Mouse (Mus musculus): ENCODE measurements around the gene Hist1h4k. TPM values are rescaled to one million over a fixed set of nuclear protein-coding genes. Genes with fewer than 3 reads are reported as not detected.
"Not testable (repeated sequence)": the region's sequence is repeated elsewhere in the genome, so short reads cannot be mapped to it uniquely, and the experiment has no call there.

The Hist1h4k gene
- polyA plus RNA-seq, 1 experiment from 2014 or later: 1.1 TPM

GRCm38 (mm10) chr13:21787760-21788593 lies 37.7 kb upstream of the Hist1h4k start:
- H3K36me3 ChIP-seq (ENCODE audit: control insufficient read depth, insufficient read depth, low read length): no peaks in the 10 kb centered on the region
- peak overlapping the region; percentile 53; the same call in 1 of the 2 replicates for H3K27ac ChIP-seq (replicated peaks)
- peak overlapping the region; percentile 35 for H3K4me2 ChIP-seq (replicated peaks; ENCODE audit: low read depth)
- 32% methylated on average over 13 of the region's 21 CpGs for WGBS
- H3K4me3 ChIP-seq (ENCODE audit: low read depth, low read length): no peak overlapping the region
- no peak overlapping the region for H3K9ac ChIP-seq (ENCODE audit: low read length)
- DNase-seq (ENCODE audit: low spot score): no peak
- no peaks in the 10 kb centered on the region for H3K4me1 ChIP-seq (replicated peaks; ENCODE audit: control insufficient read depth, insufficient read depth)
- no peaks in the 10 kb centered on the region for H3K9me3 ChIP-seq (ENCODE audit: control insufficient read depth, low read length)
- TF ChIP-seq EP300 (optimal IDR thresholded peaks at IDR 0.05) (no peak), CTCF (IDR thresholded peaks at IDR 0.05; ENCODE audit: low read depth) (no peak)
- H3K27me3 ChIP-seq (ENCODE audit: control insufficient read depth, insufficient read depth, low read length): no peaks in the 10 kb centered on the region
- ATAC-seq (ENCODE audit: low FRiP score, low TSS enrichment): peak; percentile 50

GRCm38 (mm10) chr13:21786899-21787629 lies 36.8 kb upstream of the Hist1h4k start, which contains the start of the genes Hist1h2an and Hist1h2bp:
Hist1h2an (minus strand) TSS chr13:21787218.
Hist1h2bp (plus strand) TSS chr13:21787461.
- under 1% methylated on average over 35 of the region's 63 CpGs for WGBS
- peak within 1 kb of the TSS; percentile 38; the same call in 1 of the 2 replicates for H3K9ac ChIP-seq (ENCODE audit: low read length)
- ATAC-seq (ENCODE audit: low FRiP score, low TSS enrichment): peak; percentile 93

GRCm38 (mm10) chr13:21786189-21786898 lies 36.0 kb upstream of the Hist1h4k start:
- Histone ChIP-seq H3K4me3 (ENCODE audit: low read depth, low read length) (peak overlapping the region; percentile 28), H3K36me3 (ENCODE audit: control insufficient read depth, insufficient read depth, low read length) (no peaks in the 10 kb centered on the region), H3K9me3 (ENCODE audit: control insufficient read depth, low read length) (no peaks in the 10 kb centered on the region), H3K4me1 (replicated peaks; ENCODE audit: control insufficient read depth, insufficient read depth) (no peaks in the 10 kb centered on the region), H3K27ac (replicated peaks) (peak overlapping the region; percentile 70), H3K4me2 (replicated peaks; ENCODE audit: low read depth) (peak overlapping the region; percentile 49), H3K9ac (ENCODE audit: low read length) (peak overlapping the region; percentile 38; the same call in 1 of the 2 replicates), H3K27me3 (ENCODE audit: control insufficient read depth, insufficient read depth, low read length) (no peaks in the 10 kb centered on the region)
- WGBS: 5% methylated on average over 8 of the region's 8 CpGs
- DNase-seq (ENCODE audit: low spot score): no peak
- TF ChIP-seq EP300 (optimal IDR thresholded peaks at IDR 0.05) (no peak), CTCF (IDR thresholded peaks at IDR 0.05; ENCODE audit: low read depth) (no peak)
- ATAC-seq (ENCODE audit: low FRiP score, low TSS enrichment): no peak

More at GRCm38 (mm10) chr13:21786899-21787629, 36.8 kb upstream of the Hist1h4k start, which contains the start of the genes Hist1h2an and Hist1h2bp:
- not testable (repeated sequence) for H3K9me3 ChIP-seq (ENCODE audit: control insufficient read depth, low read length); H3K27me3 ChIP-seq (ENCODE audit: control insufficient read depth, insufficient read depth, low read length); H3K4me1 ChIP-seq (replicated peaks; ENCODE audit: control insufficient read depth, insufficient read depth); H3K36me3 ChIP-seq (ENCODE audit: control insufficient read depth, insufficient read depth, low read length)
- Histone ChIP-seq H3K4me2 (replicated peaks; ENCODE audit: low read depth) (peak within 1 kb of the TSS; percentile 50), H3K4me3 (ENCODE audit: low read depth, low read length) (peak within 1 kb of the TSS; percentile 28), H3K27ac (replicated peaks) (peak within 1 kb of the TSS; percentile 79)
- DNase-seq (ENCODE audit: low spot score): peak; percentile 85
- TF ChIP-seq EP300 (optimal IDR thresholded peaks at IDR 0.05): peak; percentile 40

GRCm38 (mm10) chr13:21784311-21784710 lies 34.0 kb upstream of the Hist1h4k start:
- WGBS: 31% methylated on average over 6 of the region's 6 CpGs
- Histone ChIP-seq H3K4me2 (replicated peaks; ENCODE audit: low read depth) (no peak overlapping the region), H3K4me1 (replicated peaks; ENCODE audit: control insufficient read depth, insufficient read depth) (no peaks in the 10 kb centered on the region), H3K36me3 (ENCODE audit: control insufficient read depth, insufficient read depth, low read length) (no peaks in the 10 kb centered on the region), H3K27me3 (ENCODE audit: control insufficient read depth, insufficient read depth, low read length) (no peaks in the 10 kb centered on the region), H3K9me3 (ENCODE audit: control insufficient read depth, low read length) (no peaks in the 10 kb centered on the region), H3K4me3 (ENCODE audit: low read depth, low read length) (no peak overlapping the region), H3K9ac (ENCODE audit: low read length) (no peak overlapping the region), H3K27ac (replicated peaks) (no peak overlapping the region; the same call in 1 of the 2 replicates)
- TF ChIP-seq EP300 (optimal IDR thresholded peaks at IDR 0.05) (no peak), CTCF (IDR thresholded peaks at IDR 0.05; ENCODE audit: low read depth) (no peak)
- DNase-seq (ENCODE audit: low spot score) (no peak), ATAC-seq (ENCODE audit: low FRiP score, low TSS enrichment) (no peak)

GRCm38 (mm10) chr13:21783734-21784161 lies 33.4 kb upstream of the Hist1h4k start:
- H3K27ac ChIP-seq (replicated peaks): peak overlapping the region; percentile 35
- H3K4me1 ChIP-seq (replicated peaks; ENCODE audit: control insufficient read depth, insufficient read depth): no peaks in the 10 kb centered on the region
- peak overlapping the region; percentile 54 for H3K4me2 ChIP-seq (replicated peaks; ENCODE audit: low read depth)
- DNase-seq (ENCODE audit: low spot score) (peak; percentile 30), ATAC-seq (ENCODE audit: low FRiP score, low TSS enrichment) (no peak)
- no peak for TF ChIP-seq CTCF (IDR thresholded peaks at IDR 0.05; ENCODE audit: low read depth)
- TF ChIP-seq EP300 (optimal IDR thresholded peaks at IDR 0.05): no peak
- H3K9ac ChIP-seq (ENCODE audit: low read length): peak overlapping the region; percentile 1; the same call in 1 of the 2 replicates
- 3% methylated on average over 9 of the region's 9 CpGs for WGBS
- peak overlapping the region; percentile 33 for H3K4me3 ChIP-seq (ENCODE audit: low read depth, low read length)
- no peaks in the 10 kb centered on the region for H3K36me3 ChIP-seq (ENCODE audit: control insufficient read depth, insufficient read depth, low read length)
- H3K27me3 ChIP-seq (ENCODE audit: control insufficient read depth, insufficient read depth, low read length): no peaks in the 10 kb centered on the region
- H3K9me3 ChIP-seq (ENCODE audit: control insufficient read depth, low read length): no peaks in the 10 kb centered on the region

Measured in stomach, postnatal 0 days (tissue).